Mouse (Mus musculus) ES-E14 (cell line): ENCODE measurements around the gene Blvra. TPM values are rescaled to one million over a fixed set of nuclear protein-coding genes. Genes with fewer than 3 reads are reported as not detected.
"Not testable (repeated sequence)": the region's sequence is repeated elsewhere in the genome, so short reads cannot be mapped to it uniquely, and the experiment has no call there.

Source experiments
- DNase-seq: peaks from one replicate; pipeline ENCODE4 v3.0.0-alpha.2; 2013; ENCODE audit warnings: low read depth, low spot score
- H3K27ac ChIP-seq: 2 replicates; pipeline ENCODE4 v1.5.1; 2012; ENCODE audit warnings: low read depth, mild to moderate bottlenecking, low read length, moderate library complexity, mixed read lengths; ENCODE audit not compliant: poor library complexity, insufficient read depth, severe bottlenecking
- H3K36me3 ChIP-seq: 2 replicates; pipeline ENCODE4 v1.6.1; 2012; ENCODE audit warnings: mild to moderate bottlenecking, low read length, moderate library complexity, mixed read lengths; ENCODE audit not compliant: control insufficient read depth, poor library complexity, insufficient read depth, severe bottlenecking
- H3K4me1 ChIP-seq, 2 experiments: fragments of 150-350 bp in 1 of 2; sonication (generic) in 1 of 2; 2 replicates each; pipeline ENCODE4 v1.6.1; 2012; ENCODE audit warnings: low read length in 2 of 2, mild to moderate bottlenecking in 1 of 2, mixed read lengths in 1 of 2; ENCODE audit not compliant: control insufficient read depth in 2 of 2, insufficient read depth in 2 of 2, poor library complexity in 1 of 2
- H3K4me3 ChIP-seq, 2 experiments: fragments of 150-350 bp in 1 of 2; sonication (generic) in 1 of 2; 2 replicates each; pipeline ENCODE4 v1.5.1; 2012; ENCODE audit warnings: low read length in 2 of 2, low read depth in 1 of 2, mild to moderate bottlenecking in 1 of 2, mixed read lengths in 1 of 2; ENCODE audit not compliant: insufficient read depth in 1 of 2, poor library complexity in 1 of 2, severe bottlenecking in 1 of 2
- H3K9ac ChIP-seq: 2 replicates; pipeline ENCODE4 v1.6.1; 2012; ENCODE audit warnings: low read depth, mild to moderate bottlenecking, low read length, mixed read lengths; ENCODE audit not compliant: poor library complexity, insufficient read depth, severe bottlenecking
- H3K9me3 ChIP-seq: fragments of 150-350 bp; sonication (generic); 2 replicates; pipeline ENCODE4 v1.6.1; 2012; ENCODE audit warnings: low read depth, mild to moderate bottlenecking, low read length; ENCODE audit not compliant: control insufficient read depth, insufficient read depth
- CHD2 ChIP-seq: IDR thresholded peaks from 2 replicates; pipeline ENCODE4 v1.6.1; 2014; ENCODE audit warnings: mild to moderate bottlenecking, low read depth, low read length, inconsistent platforms
- HCFC1 ChIP-seq: IDR thresholded peaks from 2 replicates; pipeline ENCODE4 v1.6.1; 2012; ENCODE audit warnings: low read length, inconsistent platforms, borderline replicate concordance; ENCODE audit not compliant: insufficient read depth
- MAFK ChIP-seq: IDR thresholded peaks from 2 replicates; pipeline ENCODE4 v1.6.1; 2014; ENCODE audit warnings: mild to moderate bottlenecking, low read depth, low read length, inconsistent platforms; ENCODE audit not compliant: insufficient read depth
- ZC3H11A ChIP-seq: IDR thresholded peaks from 2 replicates; pipeline ENCODE4 v1.6.1; 2012; ENCODE audit warnings: low read depth, mild to moderate bottlenecking, inconsistent platforms, low read length, borderline replicate concordance
- ZNF384 ChIP-seq: IDR thresholded peaks from 2 replicates; pipeline ENCODE4 v1.6.1; 2012; ENCODE audit warnings: low read depth, low read length, inconsistent platforms
- in situ Hi-C, 2 experiments: fragments of 600-800 bp; cut with MboI; formaldehyde crosslinking; loops; one replicate each; pipeline ENCODE4 v1.15.1; 2025; ENCODE audit warnings: low sequenced_read_pairs in 2 of 2, inconsistent platforms in 1 of 2; ENCODE audit not compliant: unreplicated experiment in 2 of 2
- total RNA-seq: library from RNA; depleted of rRNA; stranded (reverse); fragments of 300-350 nt; gene quantifications from 2 replicates; pipeline ENCODE4 v1.2.3, GENCODE M21; 2012

The Blvra gene
- total RNA-seq, 1 experiment = 11.6 TPM

DNA sequence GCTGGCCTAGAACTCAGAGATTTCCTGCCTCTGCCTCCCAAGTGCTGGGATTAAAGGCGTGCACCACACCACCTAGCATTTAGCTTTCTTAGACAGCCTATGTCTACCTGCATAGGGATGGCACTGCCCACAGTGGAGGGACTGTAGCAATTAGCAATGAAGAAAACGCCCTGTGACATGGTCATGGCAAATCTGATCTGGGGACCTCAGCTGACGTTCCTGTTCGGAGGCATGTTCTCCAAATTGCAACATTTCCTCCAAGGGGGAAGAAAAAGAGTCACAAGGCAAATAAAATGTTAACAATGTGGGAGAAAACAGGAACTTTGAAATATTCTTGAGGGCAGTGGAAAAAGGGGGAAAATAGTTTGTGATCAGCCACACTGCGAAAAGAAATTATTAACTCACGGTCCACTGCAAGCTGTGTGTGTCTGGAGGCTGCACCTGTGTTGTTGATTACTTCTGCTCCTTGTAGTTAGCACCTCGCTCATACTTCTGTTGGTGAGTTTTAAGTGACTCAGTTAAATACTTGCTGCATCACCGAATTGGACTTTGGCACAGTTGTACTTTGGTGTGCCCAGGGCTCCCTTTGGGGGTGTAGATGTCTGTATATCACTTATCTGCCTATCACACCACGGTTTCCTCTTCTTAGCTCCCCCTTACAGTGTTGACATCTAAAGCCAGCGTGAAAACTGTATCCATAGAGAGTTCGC is 9.6 kb downstream of the Blvra start:
- H3K4me1 ChIP-seq = peaks cover 0 to 3% of the 10 kb centered on the region in 2 experiments; a peak in 1 of 4 replicates
- H3K4me3 ChIP-seq = no peak overlapping the region
- in situ Hi-C loops = no loop called here
- no peak overlapping the region for H3K9ac ChIP-seq
- TF ChIP-seq CHD2 (no peak), HCFC1 (no peak), MAFK (no peak), ZNF384 (no peak), ZC3H11A (no peak)
- no peak overlapping the region for H3K27ac ChIP-seq
- no peaks in the 10 kb centered on the region; the same call in 1 of the 2 replicates for H3K36me3 ChIP-seq
- no peak for DNase-seq
- no peaks in the 10 kb centered on the region for H3K9me3 ChIP-seq

DNA sequence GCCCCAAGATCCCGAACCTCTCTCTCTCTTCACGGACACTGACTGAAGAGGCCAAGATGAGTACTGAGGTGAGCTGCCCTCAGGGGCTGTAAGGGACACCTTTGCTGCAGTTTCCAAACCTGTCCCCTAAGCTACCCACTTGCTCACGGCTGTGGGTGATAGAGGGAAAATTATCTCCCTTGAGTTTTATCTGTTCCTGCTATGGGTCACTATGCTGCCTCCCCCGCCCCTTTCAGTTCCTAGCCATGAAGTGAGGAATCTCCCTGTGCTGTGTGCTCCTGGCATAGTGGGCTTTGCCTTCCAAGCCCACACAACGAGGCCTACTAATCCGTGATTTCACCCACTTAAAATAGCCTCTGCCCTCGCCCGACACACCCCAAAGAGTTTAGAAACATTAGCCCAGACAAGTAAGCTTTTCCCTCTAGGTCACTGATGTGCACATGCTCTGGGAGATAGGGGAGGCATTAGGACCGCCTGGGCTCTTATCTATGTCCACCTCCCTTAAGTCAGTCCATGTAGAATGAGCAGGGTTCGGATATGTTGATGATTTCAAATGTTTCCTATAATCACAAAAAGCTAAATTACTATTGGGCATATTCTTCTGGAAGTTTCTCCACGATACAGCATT is 10.2 kb downstream of the Blvra start:
- Histone ChIP-seq H3K36me3 (no peaks in the 10 kb centered on the region; the same call in 1 of the 2 replicates), H3K9me3 (no peaks in the 10 kb centered on the region), H3K4me1 (peaks cover 0 to 3% of the 10 kb centered on the region in 2 experiments; a peak in 1 of 4 replicates), H3K4me3 (no peak overlapping the region), H3K27ac (0 out of 2 replicates have a peak overlapping the region, but pooled peaks have one; percentile 12), H3K9ac (no peak overlapping the region)
- DNase-seq = no peak
- in situ Hi-C loops = no loop called here
- TF ChIP-seq MAFK (no peak), CHD2 (no peak), ZNF384 (no peak), HCFC1 (no peak), ZC3H11A (no peak)

DNA sequence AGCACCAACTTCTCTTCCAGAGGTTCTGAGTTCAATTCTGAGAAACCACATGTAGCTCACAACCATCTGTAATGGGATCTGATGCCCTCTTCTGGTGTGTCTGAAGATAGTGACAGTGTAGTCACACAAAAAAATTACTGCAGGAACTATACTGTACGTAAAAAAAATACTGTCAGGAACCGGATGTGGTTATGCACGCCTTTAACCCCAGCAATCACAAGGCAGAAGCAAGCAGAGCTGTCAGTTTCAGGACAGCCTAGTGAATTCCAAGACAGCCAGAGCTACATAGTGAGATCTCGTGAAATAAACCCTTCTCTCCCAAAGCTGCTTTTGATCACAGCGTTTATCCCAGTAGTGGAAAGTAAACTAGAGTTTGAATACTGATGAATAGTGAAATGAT is 15.8 kb downstream of the Blvra start:
- Histone ChIP-seq H3K4me3 (no peak overlapping the region), H3K4me1 (no peaks in the 10 kb centered on the region), H3K9me3 (no peaks in the 10 kb centered on the region), H3K27ac (no peak overlapping the region), H3K36me3 (peaks cover 4% of the 10 kb centered on the region; the same call in 1 of the 2 replicates), H3K9ac (no peak overlapping the region)
- TF ChIP-seq CHD2 (no peak), MAFK (no peak), ZNF384 (no peak), ZC3H11A (no peak), HCFC1 (no peak)
- in situ Hi-C loops = no loop called here
- DNase-seq = no peak

DNA sequence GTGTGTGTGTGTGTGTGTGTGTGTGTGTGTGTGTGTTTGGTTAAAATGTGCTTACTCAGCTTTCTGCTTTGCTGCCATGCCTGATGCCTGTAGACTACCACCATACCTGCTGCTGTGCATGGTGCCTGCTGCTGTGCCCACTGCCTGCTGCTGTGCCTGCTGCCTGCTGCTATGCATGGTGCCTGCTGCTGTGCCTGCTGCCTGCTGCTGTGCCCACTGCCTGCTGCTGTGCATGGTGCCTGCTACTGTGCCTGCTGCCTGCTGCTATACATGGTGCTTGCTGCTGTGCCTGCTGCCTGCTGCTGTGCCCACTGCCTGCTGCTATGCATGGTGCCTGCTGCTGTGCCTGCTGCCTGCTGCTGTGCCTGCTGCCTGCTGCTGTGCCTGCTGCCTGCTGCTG is 19.7 kb downstream of the Blvra start:
- DNase-seq = not testable (repeated sequence)

More for the DNA sequence above, 19.7 kb downstream of the Blvra start:
- H3K36me3 ChIP-seq, in situ Hi-C loops, H3K4me3 ChIP-seq, H3K27ac ChIP-seq, H3K9me3 ChIP-seq, H3K4me1 ChIP-seq, H3K9ac ChIP-seq: not testable (repeated sequence)
- 0 out of 2 replicates have a peak, but pooled peaks have one; percentile 28 for TF ChIP-seq MAFK
